Mouse (Mus musculus): ENCODE measurements around the gene Ubc.
"Not testable (repeated sequence)": the region's sequence is repeated elsewhere in the genome, so short reads cannot be mapped to it uniquely, and the experiment has no call there.

Ubc gene

DNA sequence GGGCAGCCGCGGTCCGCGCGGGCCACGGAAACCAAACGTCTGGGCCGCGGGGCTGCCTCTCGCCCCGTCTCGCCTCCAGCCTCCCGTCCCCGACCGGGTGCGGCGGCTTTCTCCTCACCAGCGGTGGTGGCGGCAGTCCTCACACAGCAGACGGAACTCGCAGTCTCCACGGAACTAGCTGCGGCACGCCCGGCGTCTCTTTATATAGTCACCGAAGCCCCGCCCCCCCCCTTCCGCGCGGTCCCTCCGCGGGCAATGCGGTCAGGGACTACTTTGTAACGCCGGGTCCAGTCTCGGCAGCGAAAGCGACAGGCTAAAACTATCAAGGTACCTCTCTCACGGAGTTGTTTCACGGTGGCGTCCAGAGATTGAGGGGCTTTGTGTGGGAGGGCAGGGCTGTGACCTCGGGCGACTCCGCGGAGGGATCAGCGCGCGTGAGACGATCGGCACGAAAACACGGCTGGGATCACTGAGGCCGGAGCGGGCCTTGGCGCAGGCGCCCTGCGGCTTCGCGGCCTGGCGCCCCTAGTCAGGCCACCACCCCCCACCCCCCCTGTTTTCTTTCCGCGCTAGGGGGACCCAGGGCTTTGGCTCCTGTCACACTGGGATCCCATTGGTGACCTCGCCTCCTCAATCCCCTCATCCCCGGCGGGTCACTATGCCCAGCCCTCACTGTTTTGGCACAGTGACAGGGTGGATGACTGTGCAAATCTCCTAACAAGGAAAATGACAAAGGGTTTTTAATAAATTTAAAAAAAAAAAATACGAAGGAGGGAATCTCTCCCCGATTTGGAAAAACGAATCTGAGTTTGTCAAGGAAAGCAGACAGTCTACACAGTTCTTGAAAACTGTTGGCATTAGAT lies at the start of gene Ubc:
Gene Ubc, minus strand, starts transcription at position 624 of the 863 bp plus-strand sequence.
- DNase-seq = peak; percentile 91

- DNase-seq = not testable (repeated sequence)
Observed at GRCm38 (mm10) chr5:125434347-125434746, 44.3 kb upstream of the Ubc start.

- DNase-seq = peak; percentile 90
Observed at GRCm38 (mm10) chr5:125433793-125434337, 43.9 kb upstream of the Ubc start, which contains the start of gene Dhx37. Dhx37 (minus strand) TSS chr5:125434121.

DNA sequence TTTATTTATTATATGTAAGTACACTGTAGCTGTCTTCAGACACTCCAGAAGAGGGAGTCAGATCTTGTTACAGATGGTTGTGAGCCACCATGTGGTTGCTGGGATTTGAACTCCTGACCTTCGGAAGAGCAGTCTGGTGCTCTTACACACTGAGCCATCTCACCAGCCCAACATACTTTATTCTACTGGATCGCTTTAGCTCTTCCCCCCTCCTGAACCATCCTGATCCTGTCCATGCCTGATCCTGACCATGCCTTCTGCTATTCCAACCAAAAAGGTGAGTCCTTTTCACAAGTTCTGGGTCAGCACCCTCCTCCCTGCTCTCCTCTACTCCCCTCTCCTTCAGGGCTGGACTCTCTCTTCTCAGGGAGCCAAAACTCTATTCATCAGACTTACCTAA lies 42.3 kb upstream of the Ubc start:
- DNase-seq = not testable (repeated sequence)

DNA sequence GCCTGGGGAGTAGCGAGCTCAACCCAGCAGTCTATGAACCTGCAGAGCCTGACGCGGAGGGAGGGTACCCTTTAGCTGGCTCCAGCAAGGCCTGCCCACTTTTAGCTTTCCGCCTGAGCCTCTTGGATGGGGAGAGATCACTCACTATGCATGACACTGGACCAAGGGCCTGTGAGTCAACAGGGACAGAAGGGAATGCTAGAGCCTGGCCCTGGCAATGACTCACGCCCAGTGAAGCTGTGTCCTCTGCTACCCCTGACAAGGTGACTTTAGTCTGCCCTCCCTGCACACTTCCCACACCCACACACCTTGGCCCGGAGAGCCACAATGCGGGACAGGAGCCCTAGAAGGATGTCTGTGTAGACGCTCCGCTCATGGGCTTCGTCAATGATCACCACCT lies 36.3 kb upstream of the Ubc start:
- DNase-seq = no peak

GRCm38 (mm10) chr5:125425698-125426276 lies 35.8 kb upstream of the Ubc start:
- no peak for DNase-seq

DNA sequence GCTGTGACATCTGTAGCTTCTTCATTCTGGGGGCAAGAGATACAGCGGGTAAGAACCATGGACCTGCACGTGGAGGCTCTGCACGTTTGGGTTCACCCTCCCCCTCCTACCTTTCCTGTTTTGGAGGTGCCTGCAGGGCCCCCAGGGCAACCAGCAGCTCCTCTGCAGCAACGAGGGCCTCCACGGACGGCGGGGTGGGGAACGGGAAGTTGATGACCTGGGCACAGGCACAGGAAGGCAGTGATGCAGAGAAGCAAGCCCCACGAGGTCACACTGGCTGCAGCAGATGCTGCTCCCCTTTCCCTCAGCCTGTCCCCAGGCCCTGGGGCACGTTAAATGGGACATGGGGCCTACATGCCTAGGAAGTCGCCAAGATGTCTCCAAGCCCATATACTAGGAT lies 29.1 kb upstream of the Ubc start:
- no peak for DNase-seq

DNA sequence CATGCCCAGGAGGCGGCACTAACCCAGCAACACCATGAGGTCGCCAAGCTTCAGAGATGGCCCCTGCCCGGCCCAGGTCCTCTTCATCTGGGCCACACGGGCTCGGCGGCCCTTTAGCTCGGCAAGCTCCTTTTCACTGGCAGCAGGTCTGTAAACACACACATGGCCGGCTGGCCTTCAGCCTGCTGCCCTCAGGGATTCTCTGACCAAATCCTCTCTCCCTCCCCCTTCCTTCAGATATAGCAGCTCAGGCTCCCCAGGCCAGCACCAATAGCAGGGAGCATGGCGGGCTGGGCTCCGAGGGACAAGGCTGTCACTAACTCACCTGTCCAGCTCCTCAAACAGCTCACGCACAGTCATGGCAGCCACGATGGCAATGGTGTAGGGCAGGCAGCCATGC lies 28.6 kb upstream of the Ubc start:
- DNase-seq = no peak

DNA sequence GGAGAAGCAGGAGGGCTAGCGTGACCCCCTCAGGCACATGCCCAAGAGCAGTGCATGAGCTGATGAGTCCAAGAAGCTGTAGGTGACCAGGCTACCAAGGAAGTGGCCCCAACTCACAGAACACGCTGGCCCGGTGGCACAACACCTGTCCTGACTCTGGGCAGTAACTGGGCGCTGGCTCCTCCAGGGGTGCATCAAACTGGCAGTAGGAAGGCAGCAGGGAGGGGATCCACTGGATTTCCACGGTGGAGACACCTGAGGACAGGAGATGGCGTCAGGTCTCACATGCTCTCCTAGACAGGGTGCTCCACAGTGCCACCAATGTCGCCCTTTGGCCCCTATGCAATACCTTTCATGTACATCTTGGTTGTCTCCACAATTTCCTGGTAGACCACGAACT lies 26.2 kb upstream of the Ubc start:
- DNase-seq = no peak

- no peak for DNase-seq
Observed at GRCm38 (mm10) chr5:125413763-125414162, 23.8 kb upstream of the Ubc start.

DNA sequence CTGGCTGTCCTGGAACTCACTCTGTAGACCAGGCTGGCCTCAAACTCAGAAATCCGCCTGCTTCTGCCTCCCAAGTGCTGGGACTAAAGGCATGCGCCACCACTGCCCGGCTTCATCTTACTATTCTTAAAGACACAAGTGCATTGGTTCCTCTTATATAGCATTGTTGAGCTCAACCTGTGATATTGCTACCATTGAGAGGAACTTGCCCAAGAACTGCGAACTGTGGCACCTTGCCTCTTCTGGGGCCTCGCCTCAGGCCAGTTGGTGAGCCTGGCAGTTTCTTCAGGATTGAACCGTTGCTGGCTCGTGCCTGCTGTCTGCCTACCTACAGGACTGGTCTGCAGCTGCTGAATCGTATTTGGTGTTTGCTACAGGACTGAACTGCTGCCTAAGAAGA lies 22.5 kb upstream of the Ubc start:
- not testable (repeated sequence) for DNase-seq

- peak; percentile 80 for DNase-seq
Observed at GRCm38 (mm10) chr5:125411972-125412530, 22.0 kb upstream of the Ubc start.

- DNase-seq = peak; percentile 42
Observed at GRCm38 (mm10) chr5:125409348-125410090, 19.5 kb upstream of the Ubc start.

GRCm38 (mm10) chr5:125408842-125409241 lies 18.8 kb upstream of the Ubc start:
- peak; percentile 87 for DNase-seq

DNA sequence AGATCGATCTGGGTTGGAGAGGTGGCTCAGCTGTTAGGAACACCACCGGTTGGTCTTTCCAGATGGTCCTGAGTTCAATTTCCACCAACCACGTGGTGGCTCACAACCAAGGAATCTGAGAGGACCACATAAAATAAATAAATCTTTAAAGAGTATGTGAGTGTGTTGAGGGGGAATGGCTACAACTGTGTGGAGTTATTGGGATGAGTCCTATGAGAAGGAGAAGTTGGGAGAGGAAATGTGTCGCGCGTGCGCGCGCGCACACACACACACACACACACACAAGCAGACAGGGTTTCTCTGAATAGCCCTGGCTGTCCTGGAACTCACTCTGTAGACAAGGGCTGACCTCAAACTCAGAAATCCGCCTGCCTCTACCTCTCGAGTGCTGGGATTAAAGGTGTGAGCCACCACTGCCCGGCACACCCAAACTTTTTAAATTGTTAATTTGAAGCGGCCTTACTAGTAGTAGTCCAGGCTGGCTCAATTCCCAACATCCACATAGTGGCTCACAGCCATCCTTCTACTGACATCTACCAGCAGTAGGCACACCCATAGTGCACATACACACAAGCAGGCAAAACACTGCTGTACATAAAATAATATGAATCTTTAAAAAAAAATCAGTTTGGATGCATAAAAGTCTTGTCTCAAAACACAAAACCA lies 18.0 kb upstream of the Ubc start:
- DNase-seq = no peak

DNA sequence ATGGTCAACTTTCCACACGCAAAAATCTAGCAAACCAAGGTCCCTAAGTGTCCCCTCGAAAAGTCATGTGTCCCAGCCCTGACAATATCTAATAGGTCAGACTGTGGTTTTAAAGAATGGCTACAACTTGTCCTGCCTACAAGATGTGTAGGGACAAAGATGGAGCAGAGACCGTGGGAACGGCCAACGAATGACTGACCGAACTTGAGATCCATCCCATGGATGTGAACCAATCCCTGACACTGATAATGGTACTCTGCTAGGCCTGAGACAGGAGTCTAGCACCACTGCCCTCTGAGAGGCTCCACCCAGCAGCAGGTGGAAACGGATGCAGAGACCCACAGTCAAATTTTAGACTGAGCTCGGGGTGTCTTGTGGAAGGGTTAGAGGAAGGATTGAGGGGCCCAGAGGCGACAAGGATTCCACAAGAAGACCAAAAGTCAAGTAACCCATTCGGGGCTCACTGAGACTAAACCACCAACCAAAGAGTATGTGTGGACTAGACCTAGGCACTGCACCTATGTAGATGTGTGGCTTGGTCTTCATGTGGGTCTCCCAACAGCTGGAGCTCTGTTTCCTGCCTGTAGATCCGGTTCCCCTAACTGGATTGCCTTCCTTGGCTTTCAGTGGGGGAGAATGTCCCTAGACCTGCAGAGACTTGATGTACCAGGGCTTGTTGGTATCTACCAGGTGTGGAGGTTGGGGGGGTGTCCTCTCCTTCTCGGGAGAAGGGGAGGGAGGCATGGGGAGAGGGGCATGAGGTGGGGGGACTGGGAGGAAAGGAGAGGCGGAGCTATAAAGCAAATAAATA lies 17.2 kb upstream of the Ubc start:
- no peak for DNase-seq

DNA sequence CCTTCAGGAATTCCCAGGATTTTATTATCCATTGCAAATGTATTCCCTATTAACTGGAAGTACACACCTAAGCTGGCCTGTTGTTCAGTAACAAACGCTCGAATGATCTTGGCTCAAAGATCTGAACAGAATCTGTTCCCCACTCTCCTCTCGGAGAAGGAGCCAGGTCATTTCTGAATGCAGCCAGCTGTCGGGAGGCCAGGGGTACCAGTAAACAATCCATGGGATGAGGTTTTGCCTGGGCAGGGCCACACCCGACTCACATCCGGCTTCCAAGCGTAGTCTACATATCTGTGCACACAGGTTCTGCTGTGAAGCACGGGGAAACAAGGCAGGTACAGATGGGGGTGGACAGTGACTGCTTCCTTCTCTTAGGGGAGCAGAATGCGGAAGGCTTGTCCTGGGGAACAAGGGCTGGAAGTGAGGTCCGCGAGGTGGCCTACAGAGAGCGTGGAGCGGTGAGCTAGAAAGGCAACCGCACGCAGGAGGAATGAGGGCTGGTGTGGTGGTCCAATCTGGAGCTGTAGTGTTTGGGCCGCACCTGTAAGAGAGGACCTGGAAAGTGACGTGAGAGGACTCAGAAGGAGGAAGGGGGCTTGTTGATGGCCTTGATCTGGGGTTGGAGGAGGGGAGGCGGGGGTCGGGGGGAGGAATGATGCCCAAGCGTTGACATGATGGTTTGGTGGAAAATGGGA lies 16.5 kb upstream of the Ubc start:
- DNase-seq = no peak

GRCm38 (mm10) chr5:125405546-125406248 lies 15.7 kb upstream of the Ubc start:
- DNase-seq = peak; percentile 94

GRCm38 (mm10) chr5:125404903-125405545 lies 15.0 kb upstream of the Ubc start:
- no peak for DNase-seq

DNA sequence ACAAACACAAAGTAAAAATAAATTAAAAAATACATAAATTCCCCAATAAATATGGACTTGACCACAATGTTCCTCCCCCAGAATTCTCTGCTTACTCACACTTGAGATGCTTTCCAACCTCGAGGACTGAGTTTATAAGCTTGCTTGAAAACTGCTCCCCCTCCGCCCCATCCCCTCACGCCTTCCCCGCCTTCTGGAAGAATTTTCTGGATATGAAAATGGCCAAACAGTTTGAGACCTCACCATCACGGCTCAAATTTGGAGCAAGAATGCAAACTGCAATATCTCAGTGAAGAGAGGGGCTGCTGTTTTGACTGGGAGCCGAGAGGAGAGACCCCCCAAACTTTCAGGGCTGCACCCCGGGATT lies 14.5 kb upstream of the Ubc start:
- DNase-seq = no peak

Data from kidney, adult 18-20 months (tissue).